Mouse (Mus musculus) midbrain, embryonic 16.5 days (tissue): Measurements from ENCODE around the gene Gmip. TPM values are rescaled to one million over a fixed set of nuclear protein-coding genes. Genes with fewer than 3 reads are reported as not detected.

Source experiments
- ATAC-seq: fragments of 200-750 bp; cut with Nextera tagmentation; 2 replicates; pipeline ENCODE4 v1.8.0; 2017; ENCODE audit warnings: moderate TSS enrichment
- H3K27ac ChIP-seq: fragments of 300-500 bp; sonication (generic); 2 replicates; pipeline ENCODE4 v1.5.1; 2014; ENCODE audit warnings: mild to moderate bottlenecking, low read length, mixed read lengths
- H3K27me3 ChIP-seq: fragments of 300-500 bp; sonication (generic); 2 replicates; pipeline ENCODE4 v1.6.1; 2014; ENCODE audit warnings: low read depth, low read length, mixed read lengths; ENCODE audit not compliant: control insufficient read depth, insufficient read depth
- H3K36me3 ChIP-seq: fragments of 300-500 bp; sonication (generic); 2 replicates; pipeline ENCODE4 v1.6.1; 2014; ENCODE audit warnings: mild to moderate bottlenecking, low read length, moderate library complexity, mixed read lengths; ENCODE audit not compliant: control insufficient read depth, insufficient read depth
- H3K4me1 ChIP-seq: fragments of 300-500 bp; sonication (generic); 2 replicates; pipeline ENCODE4 v1.6.1; 2014; ENCODE audit warnings: mild to moderate bottlenecking, low read length, mixed read lengths; ENCODE audit not compliant: control insufficient read depth, insufficient read depth
- H3K4me2 ChIP-seq: fragments of 300-500 bp; sonication (generic); 2 replicates; pipeline ENCODE4 v1.6.1; 2014; ENCODE audit warnings: mild to moderate bottlenecking, low read length, mixed read lengths
- H3K4me3 ChIP-seq: fragments of 300-500 bp; sonication (generic); 2 replicates; pipeline ENCODE4 v1.5.1; 2014; ENCODE audit warnings: low read depth, mild to moderate bottlenecking, low read length, moderate library complexity, mixed read lengths
- H3K9ac ChIP-seq: fragments of 300-500 bp; sonication (generic); 2 replicates; pipeline ENCODE4 v1.6.1; 2014; ENCODE audit warnings: low read depth, low read length, mixed read lengths
- H3K9me3 ChIP-seq: fragments of 300-500 bp; sonication (generic); replicated peaks from 2 replicates; pipeline ENCODE4 v1.6.1; 2014; ENCODE audit warnings: mild to moderate bottlenecking, low read length, mixed read lengths; ENCODE audit not compliant: control insufficient read depth, poor library complexity, severe bottlenecking
- WGBS: fragments of 180-500 bp; shearing (Covaris S2); extraction: QIAGEN DNeasy Blood & Tissue Kit; methylation state at CpG from one replicate; pipeline ENCODE4 v1.1.7; 2014; 5-methylcytosine and 5-hydroxymethylcytosine counted together
- polyA plus RNA-seq: library from polyadenylated mRNA; unstranded; fragments of >200 nt; fragmentation: Nextera tagmentation; extraction: Ambion mirVana; gene quantifications from 2 replicates; pipeline ENCODE4 v1.2.1, GENCODE M21; 2015

The Gmip gene
- polyA plus RNA-seq, result 40.3 and 42.1 TPM in 2 replicates

- Histone ChIP-seq H3K27me3 (no peaks in the 10 kb centered on the region), H3K27ac (peak within 1 kb of the TSS; percentile 76), H3K9ac (peak within 1 kb of the TSS; percentile 86), H3K4me1 (peaks cover 5% of the 10 kb centered on the region; the same call in 1 of the 2 replicates), H3K9me3 (no peaks in the 10 kb centered on the region), H3K4me2 (peak within 1 kb of the TSS; percentile 78), H3K36me3 (peaks cover 46% of the 10 kb centered on the region), H3K4me3 (peak within 1 kb of the TSS; percentile 70)
- WGBS, result 8% methylated on average over 25 of the region's 28 CpGs
- ATAC-seq, result peak; percentile 71
These were observed at the start of gene Gmip for GRCm38 (mm10) chr8:69808094-69808863. Gmip (plus strand) TSS chr8:69808679.

- H3K4me3 ChIP-seq, result no peak overlapping the region
- H3K9ac ChIP-seq, result no peak overlapping the region
- H3K36me3 ChIP-seq, result peaks cover 40% of the 10 kb centered on the region
- no peak overlapping the region for H3K27ac ChIP-seq
- 93% methylated on average over 4 of the region's 4 CpGs for WGBS
- H3K9me3 ChIP-seq, result no peaks in the 10 kb centered on the region; the same call in 1 of the 2 replicates
- H3K27me3 ChIP-seq, result no peaks in the 10 kb centered on the region
- no peak for ATAC-seq
- no peaks in the 10 kb centered on the region for H3K4me1 ChIP-seq
- H3K4me2 ChIP-seq, result no peak overlapping the region
These were observed 46.5 kb upstream of the Gmip start for GRCm38 (mm10) chr8:69761814-69762445.

- H3K27ac ChIP-seq, result no peak overlapping the region
- no peak overlapping the region for H3K4me3 ChIP-seq
- no peaks in the 10 kb centered on the region for H3K27me3 ChIP-seq
- H3K9ac ChIP-seq, result no peak overlapping the region
- 88% methylated on average over 9 of the region's 9 CpGs for WGBS
- ATAC-seq, result no peak
- peaks cover 20% of the 10 kb centered on the region for H3K4me1 ChIP-seq
- peaks cover 20% of the 10 kb centered on the region for H3K36me3 ChIP-seq
- no peak overlapping the region for H3K4me2 ChIP-seq
- no peaks in the 10 kb centered on the region; the same call in 1 of the 2 replicates for H3K9me3 ChIP-seq
These were observed 37.3 kb upstream of the Gmip start for GRCm38 (mm10) chr8:69771221-69771620.

DNA sequence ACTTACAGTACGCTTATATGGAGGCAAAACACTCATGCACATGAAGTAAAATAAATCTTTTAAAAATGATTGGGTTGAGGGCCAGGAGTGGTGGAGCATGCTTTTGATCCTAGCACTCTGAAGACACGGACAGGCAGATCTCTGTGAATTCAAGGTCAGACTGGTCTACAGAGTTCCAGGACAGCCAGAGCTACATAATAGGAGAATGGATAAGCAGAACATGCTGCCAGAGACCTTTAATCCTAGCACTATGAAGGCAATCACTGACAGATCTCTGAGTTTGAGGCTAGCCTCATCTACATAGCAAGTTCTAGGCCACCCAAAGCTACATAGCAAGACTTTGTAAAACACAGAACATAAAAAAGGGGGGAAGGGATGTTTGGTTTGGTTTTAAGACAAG lies 36.4 kb upstream of the Gmip start:
- ATAC-seq, result no peak
- H3K9me3 ChIP-seq, result no peaks in the 10 kb centered on the region
- H3K27me3 ChIP-seq, result no peaks in the 10 kb centered on the region
- H3K4me1 ChIP-seq, result peaks cover 20% of the 10 kb centered on the region
- H3K9ac ChIP-seq, result no peak overlapping the region
- no peak overlapping the region for H3K27ac ChIP-seq
- 78% methylated on average over 2 of the region's 2 CpGs for WGBS
- H3K4me3 ChIP-seq, result no peak overlapping the region
- H3K4me2 ChIP-seq, result peak overlapping the region; percentile 32; the same call in 1 of the 2 replicates
- peaks cover 11% of the 10 kb centered on the region for H3K36me3 ChIP-seq

- Histone ChIP-seq H3K4me1 (peaks cover 20% of the 10 kb centered on the region), H3K27ac (peak within 1 kb of the TSS; percentile 98), H3K9me3 (no peaks in the 10 kb centered on the region), H3K27me3 (no peaks in the 10 kb centered on the region), H3K4me2 (peak within 1 kb of the TSS; percentile 65), H3K4me3 (peak within 1 kb of the TSS; percentile 57), H3K9ac (peak within 1 kb of the TSS; percentile 86), H3K36me3 (no peaks in the 10 kb centered on the region)
- ATAC-seq, result peak; percentile 99
- WGBS, result under 1% methylated on average over 36 of the region's 41 CpGs
These were observed 33.9 kb upstream of the Gmip start, which contains the start of gene Gm20422 for GRCm38 (mm10) chr8:69774503-69775148. Gm20422 (minus strand) TSS chr8:69774886.

- Histone ChIP-seq H3K4me1 (peaks cover 20% of the 10 kb centered on the region), H3K4me3 (peak overlapping the region; percentile 57; the same call in 1 of the 2 replicates), H3K36me3 (no peaks in the 10 kb centered on the region), H3K9ac (peak overlapping the region; percentile 54), H3K9me3 (no peaks in the 10 kb centered on the region), H3K27ac (peak overlapping the region; percentile 98), H3K4me2 (peak overlapping the region; percentile 49), H3K27me3 (no peaks in the 10 kb centered on the region)
- WGBS, result 51% methylated on average over 2 of the region's 2 CpGs
- ATAC-seq, result peak; percentile 49; the same call in 1 of the 2 replicates
These were observed 33.3 kb upstream of the Gmip start for GRCm38 (mm10) chr8:69775149-69775534.

- Histone ChIP-seq H3K9me3 (no peaks in the 10 kb centered on the region), H3K4me2 (no peak overlapping the region), H3K4me1 (peaks cover 16% of the 10 kb centered on the region), H3K36me3 (no peaks in the 10 kb centered on the region), H3K27ac (no peak overlapping the region), H3K4me3 (no peak overlapping the region), H3K27me3 (no peaks in the 10 kb centered on the region), H3K9ac (no peak overlapping the region)
- ATAC-seq, result no peak
- 65% methylated on average over 8 of the region's 12 CpGs for WGBS
These were observed 31.4 kb upstream of the Gmip start for GRCm38 (mm10) chr8:69777111-69777510.

DNA sequence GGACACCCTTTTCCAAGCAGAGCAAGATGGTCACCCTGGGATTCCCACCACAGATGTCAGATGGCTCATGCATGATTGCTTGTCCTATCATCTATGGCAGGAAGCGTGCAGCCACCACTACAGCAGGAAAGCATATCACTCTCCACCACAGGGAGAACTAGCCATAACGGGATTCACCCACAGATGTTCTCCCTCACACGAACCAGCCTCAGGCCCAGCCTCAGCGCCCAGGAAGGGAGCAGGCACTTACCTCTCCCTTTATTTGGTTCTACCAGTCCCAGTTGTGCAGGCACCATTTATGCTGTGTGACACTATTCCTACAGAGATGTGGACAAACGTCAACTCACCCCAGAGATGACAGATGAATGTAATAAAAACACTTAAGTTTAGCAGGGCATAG lies 19.4 kb upstream of the Gmip start:
- ATAC-seq, result no peak
- Histone ChIP-seq H3K4me2 (no peak overlapping the region), H3K9ac (no peak overlapping the region), H3K27me3 (no peaks in the 10 kb centered on the region), H3K4me3 (no peak overlapping the region), H3K27ac (no peak overlapping the region), H3K36me3 (peaks cover 2% of the 10 kb centered on the region; the same call in 1 of the 2 replicates), H3K9me3 (no peaks in the 10 kb centered on the region), H3K4me1 (peaks cover 18% of the 10 kb centered on the region)
- WGBS, result 95% methylated on average over 5 of the region's 5 CpGs
